Mouse (Mus musculus) cerebral cortex, adult 2 months (tissue): Measurements from ENCODE around the gene Zfand5.

Experiments used
- WGBS: fragments of 180-500 bp; shearing (Covaris S2); methylation state at CpG from one replicate; pipeline ENCODE4 v1.1.7; 2018; 5-methylcytosine and 5-hydroxymethylcytosine counted together

The Zfand5 gene

GRCm38 (mm10) chr19:21271741-21272654, at the start of gene Zfand5:
Gene Zfand5 (plus strand): TSS chr19:21272278.
- WGBS, result under 1% methylated on average over 117 of the region's 118 CpGs

- WGBS, result 37% methylated on average over 4 of the region's 4 CpGs
These were observed 44.9 kb upstream of the Zfand5 start for GRCm38 (mm10) chr19:21227131-21227530.

DNA sequence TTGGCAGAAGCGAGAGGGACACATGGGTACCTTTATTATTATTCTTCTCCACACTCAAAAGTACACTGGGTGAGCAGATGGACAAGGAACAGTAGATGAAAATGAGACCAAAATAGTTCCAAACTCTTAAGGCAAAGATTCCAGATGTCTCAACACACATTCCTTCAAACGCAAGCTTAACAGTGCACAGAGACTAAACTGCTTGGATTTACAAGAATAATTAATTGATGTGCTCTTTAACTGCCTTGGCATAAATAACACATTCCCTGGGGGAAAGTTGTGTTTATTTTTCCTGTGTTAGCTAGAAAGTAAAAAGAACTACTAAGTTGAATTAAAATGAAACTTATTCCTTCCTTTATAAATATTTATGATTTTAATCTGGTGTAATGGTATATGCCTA, 44.3 kb upstream of the Zfand5 start:
- 44% methylated on average over 2 of the region's 2 CpGs for WGBS

DNA sequence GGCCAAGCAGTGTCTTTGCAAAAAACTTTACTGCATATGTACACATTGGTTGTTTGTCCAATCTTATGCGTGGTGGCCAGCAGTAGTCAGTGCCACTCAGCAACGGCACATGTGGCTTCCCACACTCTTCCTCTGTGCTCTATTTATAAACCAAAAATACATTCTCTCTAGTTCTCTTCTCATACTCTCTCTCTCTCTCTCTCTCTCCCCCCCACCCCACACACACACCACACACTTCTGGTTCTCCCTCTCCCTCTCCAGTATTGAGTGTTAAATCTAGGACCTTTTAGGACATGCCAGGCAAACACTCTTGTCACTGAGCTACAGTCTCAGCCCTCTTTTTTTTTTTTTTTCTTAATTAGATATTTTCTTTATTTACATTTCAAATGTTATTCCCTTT, 23.3 kb upstream of the Zfand5 start:
- 47% methylated on average over 2 of the region's 2 CpGs for WGBS

GRCm38 (mm10) chr19:21253846-21254245, 18.2 kb upstream of the Zfand5 start:
- WGBS, result 73% methylated on average over 2 of the region's 2 CpGs

DNA sequence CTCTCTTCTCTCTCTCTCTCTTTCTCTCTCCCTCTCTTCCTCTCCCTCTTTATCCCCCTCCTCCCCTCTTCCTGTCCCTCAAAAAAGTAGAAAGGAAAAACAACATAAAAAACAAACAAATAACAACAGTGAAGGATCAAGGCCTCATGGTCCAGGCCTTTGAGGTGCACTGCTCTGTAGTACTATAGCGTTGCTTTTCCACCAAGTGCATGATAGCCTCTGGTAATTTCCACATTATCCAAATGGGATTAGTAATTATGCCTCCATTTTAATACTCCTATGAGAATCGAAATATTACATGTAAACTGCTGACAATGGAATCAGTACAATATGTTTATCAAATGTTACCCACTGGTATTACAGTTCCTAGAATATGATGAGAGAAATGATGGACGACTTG, 16.2 kb upstream of the Zfand5 start:
- 89% methylated on average over 3 of the region's 3 CpGs for WGBS

DNA sequence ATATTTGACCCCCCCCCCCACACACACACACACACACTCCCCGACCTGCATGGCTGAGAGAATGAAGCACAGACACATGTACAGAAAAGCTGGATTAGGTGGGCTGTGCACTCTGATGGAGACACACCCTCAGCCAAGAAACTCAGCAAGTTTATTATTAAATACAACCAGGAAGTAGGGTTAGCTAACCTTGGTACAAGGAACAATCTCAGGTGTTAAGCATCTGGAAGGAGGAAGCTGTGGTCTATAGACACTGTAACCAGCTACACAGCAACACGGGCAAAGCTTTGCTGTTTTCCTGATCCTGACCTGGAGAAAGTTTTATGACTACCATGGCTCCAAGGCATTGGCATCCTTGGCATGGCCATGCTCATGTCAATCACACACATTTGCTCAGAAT, 12.6 kb upstream of the Zfand5 start:
- 95% methylated on average over 2 of the region's 2 CpGs for WGBS

DNA sequence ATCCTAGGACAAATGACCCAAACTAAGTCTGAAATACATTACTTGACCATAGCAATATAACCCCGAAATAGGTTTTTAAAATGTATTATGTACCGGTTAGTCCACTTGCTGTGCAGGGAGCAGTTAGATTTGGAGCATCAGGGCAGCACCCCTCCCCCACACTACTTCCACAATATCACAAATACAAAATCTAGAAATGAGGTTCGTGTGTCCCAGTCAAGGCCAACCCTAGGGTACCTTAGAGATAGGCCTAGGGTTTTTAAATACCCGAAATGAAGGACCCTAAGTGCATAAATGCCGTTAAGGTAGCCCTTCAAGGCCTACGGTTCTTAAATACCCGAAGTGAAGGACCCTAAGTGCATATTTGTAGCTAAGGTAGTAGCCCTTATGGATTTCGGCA, 892 bp upstream of the Zfand5 start:
- 27% methylated on average over 8 of the region's 8 CpGs for WGBS

DNA sequence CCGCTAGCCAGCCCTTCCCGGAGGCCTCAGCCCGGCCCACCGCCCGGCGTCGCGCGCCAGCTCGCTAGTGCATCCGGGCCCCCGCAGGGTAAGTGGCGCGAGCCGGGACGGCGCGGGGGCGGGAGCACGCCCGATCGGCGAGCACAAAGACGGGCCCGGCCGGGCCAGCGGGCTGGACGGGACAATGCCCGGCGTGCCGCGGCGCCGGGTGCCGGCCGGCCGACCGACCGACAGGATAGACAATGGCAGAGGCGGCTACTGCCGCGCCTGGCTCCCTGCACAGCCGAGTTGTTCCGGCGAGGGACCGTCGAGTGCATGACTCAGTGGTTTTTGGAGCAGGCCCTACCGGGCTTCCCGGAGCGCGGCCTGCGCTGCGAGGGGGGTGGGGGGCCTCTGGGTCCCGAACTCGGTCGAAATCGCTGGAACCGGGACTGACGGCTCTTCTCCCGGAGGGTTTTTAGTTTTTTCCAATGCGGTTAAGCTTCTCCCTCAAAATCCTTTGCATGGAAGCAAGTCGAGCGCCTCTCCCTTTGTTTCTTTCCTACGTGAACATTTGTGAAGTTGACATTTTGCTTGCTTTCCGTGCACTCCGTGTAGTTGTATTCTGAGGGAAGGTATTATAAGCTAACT, 692 bp downstream of the Zfand5 start:
- WGBS, result under 1% methylated on average over 66 of the region's 66 CpGs

DNA sequence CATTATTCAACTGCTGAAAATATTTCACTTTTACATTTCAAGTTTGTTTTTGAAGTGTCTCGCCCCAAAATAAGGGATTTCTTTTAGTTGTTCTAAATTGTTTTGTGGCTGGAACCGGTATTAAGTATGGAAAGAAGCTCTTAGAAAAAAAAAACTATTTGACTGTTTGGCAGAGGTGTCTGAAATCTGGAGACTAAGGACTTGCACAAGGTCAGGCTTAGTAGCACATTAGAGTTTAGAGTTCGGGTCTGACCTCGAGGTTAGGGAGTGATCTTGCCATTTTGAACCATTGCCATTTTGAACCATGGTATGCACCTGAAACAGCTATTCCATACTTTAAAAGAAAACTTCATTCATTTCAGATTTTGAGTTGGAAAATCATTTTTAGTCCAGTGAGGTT, 1.4 kb downstream of the Zfand5 start:
- WGBS, result under 1% methylated on average over 4 of the region's 4 CpGs

- WGBS, result 0% methylated on average over 2 of the region's 2 CpGs
These were observed 2.1 kb downstream of the Zfand5 start for GRCm38 (mm10) chr19:21274181-21274591.

- under 1% methylated on average over 3 of the region's 3 CpGs for WGBS
These were observed 2.6 kb downstream of the Zfand5 start for GRCm38 (mm10) chr19:21274714-21275113.

- 61% methylated on average over 3 of the region's 3 CpGs for WGBS
These were observed 14.5 kb downstream of the Zfand5 start for GRCm38 (mm10) chr19:21286421-21287097.

- WGBS, result 94% methylated on average over 4 of the region's 4 CpGs
These were observed 25.3 kb downstream of the Zfand5 start for GRCm38 (mm10) chr19:21297411-21297810.

DNA sequence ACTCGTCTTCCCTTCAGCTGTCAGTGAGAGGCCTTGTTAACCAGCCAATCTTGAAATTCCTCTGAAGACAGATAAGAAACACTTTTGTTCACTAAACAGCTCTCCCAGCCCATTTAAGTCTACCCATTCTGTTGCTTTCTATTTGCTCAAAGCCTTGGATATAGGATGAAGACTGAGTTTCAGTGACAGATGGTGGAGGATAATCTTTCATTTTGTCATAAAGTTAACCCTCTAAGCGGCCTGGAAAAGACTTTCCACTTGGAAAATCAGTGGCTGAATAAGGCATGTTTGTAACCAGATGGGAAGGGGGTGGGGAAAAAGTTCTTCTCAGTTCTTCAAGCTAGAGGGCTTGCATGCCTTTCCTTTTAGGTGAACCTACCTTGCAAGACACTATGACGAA, 29.7 kb downstream of the Zfand5 start:
- WGBS, result 50% methylated on average over 3 of the region's 3 CpGs

GRCm38 (mm10) chr19:21307755-21308154, 35.7 kb downstream of the Zfand5 start:
- WGBS, result 85% methylated on average over 3 of the region's 3 CpGs

GRCm38 (mm10) chr19:21310364-21310763, 38.3 kb downstream of the Zfand5 start:
- WGBS, result 94% methylated on average over 5 of the region's 5 CpGs

- 90% methylated on average over 3 of the region's 3 CpGs for WGBS
These were observed 43.6 kb downstream of the Zfand5 start for GRCm38 (mm10) chr19:21315701-21316100.

- WGBS, result 91% methylated on average over 1 of the region's 1 CpGs
These were observed 47.5 kb downstream of the Zfand5 start for GRCm38 (mm10) chr19:21319618-21320017.

- 78% methylated on average over 3 of the region's 3 CpGs for WGBS
These were observed 53.3 kb downstream of the Zfand5 start for GRCm38 (mm10) chr19:21325333-21325732.

DNA sequence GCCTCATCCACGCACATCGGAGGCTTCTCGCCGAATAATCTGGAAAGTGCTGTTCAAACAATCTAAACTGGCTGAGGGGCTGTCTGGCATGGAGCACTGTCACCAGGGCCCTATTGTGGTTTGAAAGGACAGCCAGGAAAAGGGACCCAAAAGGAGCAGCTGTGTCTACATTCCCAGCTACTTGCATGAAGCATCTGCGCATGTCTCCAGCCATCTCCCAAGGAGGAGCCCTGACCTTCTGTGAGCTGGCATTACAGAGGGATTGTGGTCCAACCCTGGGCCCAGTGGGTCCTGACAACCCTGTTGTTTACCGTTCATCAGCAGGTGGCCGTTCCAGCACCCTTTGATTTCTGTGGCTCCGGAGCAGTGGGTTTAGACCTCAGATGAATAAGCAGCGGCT, 56.9 kb downstream of the Zfand5 start:
- WGBS, result 61% methylated on average over 9 of the region's 9 CpGs

DNA sequence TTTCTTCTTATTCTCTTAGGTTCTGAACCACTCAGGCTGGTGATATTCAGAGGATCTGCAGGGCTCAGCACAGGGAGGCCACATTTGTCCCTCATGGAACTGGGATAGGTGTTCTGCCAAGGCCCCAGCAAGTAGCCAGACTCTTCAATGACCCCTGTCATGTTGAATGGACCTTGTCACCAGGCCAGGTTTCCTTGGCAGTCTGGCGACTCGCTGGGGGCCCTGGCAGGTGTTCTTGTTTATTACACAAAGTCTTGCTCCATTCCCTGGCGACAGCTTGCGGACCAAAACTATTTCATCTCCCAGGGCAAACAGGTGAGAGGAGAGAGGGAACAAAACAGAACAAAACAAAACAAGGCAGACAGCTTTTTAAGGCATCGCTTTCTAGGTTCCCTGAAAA, 57.7 kb downstream of the Zfand5 start:
- WGBS, result 66% methylated on average over 5 of the region's 5 CpGs
